Mouse (Mus musculus): ENCODE results near the gene Setdb1. TPM values are rescaled to one million over a fixed set of nuclear protein-coding genes. Genes with fewer than 3 reads are reported as not detected.
"Not testable (repeated sequence)": the region's sequence is repeated elsewhere in the genome, so short reads cannot be mapped to it uniquely, and the experiment has no call there.

Setdb1 gene
- polyA plus RNA-seq, 1 experiment from 2014 or later: 49.8 TPM

DNA sequence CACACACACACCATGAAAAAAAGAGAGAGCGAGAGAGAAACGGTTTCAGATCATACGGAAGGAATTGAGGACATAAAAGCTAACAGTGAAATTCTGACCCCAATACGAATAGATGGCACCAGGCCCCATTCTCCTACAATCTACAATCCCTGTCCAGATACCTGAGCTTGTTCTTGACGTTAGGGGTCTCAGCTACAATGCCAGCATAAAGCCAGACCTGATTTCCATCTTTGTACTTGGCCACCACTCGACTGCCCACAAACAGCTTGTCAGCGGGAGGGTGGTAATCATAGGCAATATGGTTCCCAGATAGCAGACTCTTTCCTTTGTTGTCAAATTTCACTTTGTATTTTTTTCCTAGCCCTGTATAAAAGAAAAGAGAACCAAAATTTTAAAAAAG lies 10.5 kb downstream of the Setdb1 start:
- Histone ChIP-seq H3K9me3 (peaks cover 5% of the 10 kb centered on the region; the same call in 1 of the 2 replicates), H3K4me2 (no peak overlapping the region), H3K27ac (no peak overlapping the region), H3K4me1 (no peaks in the 10 kb centered on the region), H3K9ac (no peak overlapping the region), H3K36me3 (peaks cover 84% of the 10 kb centered on the region), H3K27me3 (no peaks in the 10 kb centered on the region), H3K4me3 (no peak overlapping the region)
- WGBS: 91% methylated on average over 7 of the region's 7 CpGs
- no peak for ATAC-seq (ENCODE audit: insufficient number of reproducible peaks, insufficient read depth, low FRiP score, low TSS enrichment, low read depth)

GRCm38 (mm10) chr3:95343356-95344000 lies 13.5 kb downstream of the Setdb1 start:
- not testable (repeated sequence) for ATAC-seq (ENCODE audit: insufficient number of reproducible peaks, insufficient read depth, low FRiP score, low TSS enrichment, low read depth); H3K4me2 ChIP-seq; H3K4me3 ChIP-seq; H3K4me1 ChIP-seq; H3K9ac ChIP-seq; H3K27ac ChIP-seq; H3K9me3 ChIP-seq; H3K27me3 ChIP-seq
- peaks cover 91% of the 10 kb centered on the region for H3K36me3 ChIP-seq
- 93% methylated on average over 9 of the region's 9 CpGs for WGBS

GRCm38 (mm10) chr3:95338251-95338650 lies 18.8 kb downstream of the Setdb1 start:
- Histone ChIP-seq H3K4me3 (no peak overlapping the region), H3K4me1 (no peaks in the 10 kb centered on the region), H3K27me3 (no peaks in the 10 kb centered on the region), H3K9me3 (no peaks in the 10 kb centered on the region), H3K36me3 (peaks cover 97% of the 10 kb centered on the region), H3K27ac (no peak overlapping the region), H3K9ac (no peak overlapping the region), H3K4me2 (no peak overlapping the region)
- 94% methylated on average over 4 of the region's 4 CpGs for WGBS
- no peak for ATAC-seq (ENCODE audit: insufficient number of reproducible peaks, insufficient read depth, low FRiP score, low TSS enrichment, low read depth)

DNA sequence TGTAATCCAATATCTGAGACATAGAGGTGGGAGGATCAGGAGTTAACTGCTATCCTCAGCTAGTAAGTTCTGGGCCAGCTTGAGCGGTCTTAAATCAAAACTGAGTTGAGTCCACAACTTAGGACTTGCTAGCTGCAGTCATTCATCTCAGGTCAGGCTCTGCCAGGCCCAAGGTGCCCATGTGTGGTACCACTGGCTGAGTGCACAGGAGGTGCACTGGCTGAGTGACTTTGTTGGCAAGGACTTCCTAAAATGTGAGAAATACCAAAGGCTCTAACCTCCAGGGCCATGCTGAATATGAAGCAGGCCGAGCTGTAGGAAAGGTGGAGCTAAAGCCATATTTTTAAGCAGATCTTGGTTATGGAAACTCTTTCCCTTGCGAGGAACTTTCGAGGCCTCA lies 19.7 kb downstream of the Setdb1 start:
- peaks cover 97% of the 10 kb centered on the region for H3K36me3 ChIP-seq
- no peaks in the 10 kb centered on the region for H3K27me3 ChIP-seq

GRCm38 (mm10) chr3:95331528-95331927 lies 25.5 kb downstream of the Setdb1 start:
- no peaks in the 10 kb centered on the region for H3K27me3 ChIP-seq
- no peaks in the 10 kb centered on the region for H3K4me1 ChIP-seq
- no peaks in the 10 kb centered on the region for H3K9me3 ChIP-seq
- 87% methylated on average over 1 of the region's 1 CpGs for WGBS
- peaks cover 92% of the 10 kb centered on the region for H3K36me3 ChIP-seq
- no peak for ATAC-seq (ENCODE audit: insufficient number of reproducible peaks, insufficient read depth, low FRiP score, low TSS enrichment, low read depth)
- no peak overlapping the region for H3K27ac ChIP-seq
- no peak overlapping the region for H3K4me3 ChIP-seq
- H3K9ac ChIP-seq: no peak overlapping the region
- H3K4me2 ChIP-seq: no peak overlapping the region

More for the DNA sequence above, 19.7 kb downstream of the Setdb1 start:
- Histone ChIP-seq H3K4me1 (no peaks in the 10 kb centered on the region), H3K9me3 (no peaks in the 10 kb centered on the region), H3K27ac (no peak overlapping the region), H3K9ac (no peak overlapping the region), H3K4me3 (no peak overlapping the region), H3K4me2 (no peak overlapping the region)
- no peak for ATAC-seq (ENCODE audit: insufficient number of reproducible peaks, insufficient read depth, low FRiP score, low TSS enrichment, low read depth)
- WGBS: 94% methylated on average over 4 of the region's 4 CpGs

DNA sequence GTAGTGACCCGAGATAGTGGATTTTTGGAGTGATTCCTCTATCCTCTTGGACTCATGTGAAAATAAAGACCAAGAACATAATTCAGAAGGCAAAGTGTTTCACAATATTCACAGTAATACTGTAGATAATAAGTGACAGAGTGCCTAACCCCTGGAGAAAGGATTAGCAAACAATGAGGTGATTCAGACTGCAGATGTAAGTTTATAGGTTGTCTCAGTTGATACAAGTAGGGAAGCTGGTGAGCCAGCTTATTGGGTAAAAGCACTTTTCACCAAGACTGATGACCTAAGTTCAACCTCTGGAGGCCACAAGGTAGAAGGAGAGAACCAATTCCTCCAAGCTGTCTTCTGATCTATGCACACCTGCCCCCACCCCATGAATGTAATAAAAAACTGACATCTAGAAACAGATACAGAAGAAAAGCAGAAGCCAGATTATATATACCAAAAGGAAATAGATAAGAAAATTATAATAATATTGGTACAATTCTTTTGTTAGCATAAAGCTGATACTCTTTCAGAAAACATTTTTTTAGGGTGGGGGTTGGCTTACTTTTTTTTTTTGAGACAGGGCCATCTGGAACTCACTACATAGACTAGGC lies 28.1 kb downstream of the Setdb1 start:
- H3K36me3 ChIP-seq: peaks cover 93% of the 10 kb centered on the region
- no peaks in the 10 kb centered on the region for H3K9me3 ChIP-seq
- H3K4me3 ChIP-seq: no peak overlapping the region
- H3K27ac ChIP-seq: no peak overlapping the region
- H3K27me3 ChIP-seq: no peaks in the 10 kb centered on the region
- no peaks in the 10 kb centered on the region for H3K4me1 ChIP-seq
- whole genome bisulfite sequencing: 86% methylated on average over 1 of the region's 1 CpGs
- H3K4me2 ChIP-seq: no peak overlapping the region
- no peak overlapping the region for H3K9ac ChIP-seq
- no peak for ATAC-seq (ENCODE audit: insufficient number of reproducible peaks, insufficient read depth, low FRiP score, low TSS enrichment, low read depth)

DNA sequence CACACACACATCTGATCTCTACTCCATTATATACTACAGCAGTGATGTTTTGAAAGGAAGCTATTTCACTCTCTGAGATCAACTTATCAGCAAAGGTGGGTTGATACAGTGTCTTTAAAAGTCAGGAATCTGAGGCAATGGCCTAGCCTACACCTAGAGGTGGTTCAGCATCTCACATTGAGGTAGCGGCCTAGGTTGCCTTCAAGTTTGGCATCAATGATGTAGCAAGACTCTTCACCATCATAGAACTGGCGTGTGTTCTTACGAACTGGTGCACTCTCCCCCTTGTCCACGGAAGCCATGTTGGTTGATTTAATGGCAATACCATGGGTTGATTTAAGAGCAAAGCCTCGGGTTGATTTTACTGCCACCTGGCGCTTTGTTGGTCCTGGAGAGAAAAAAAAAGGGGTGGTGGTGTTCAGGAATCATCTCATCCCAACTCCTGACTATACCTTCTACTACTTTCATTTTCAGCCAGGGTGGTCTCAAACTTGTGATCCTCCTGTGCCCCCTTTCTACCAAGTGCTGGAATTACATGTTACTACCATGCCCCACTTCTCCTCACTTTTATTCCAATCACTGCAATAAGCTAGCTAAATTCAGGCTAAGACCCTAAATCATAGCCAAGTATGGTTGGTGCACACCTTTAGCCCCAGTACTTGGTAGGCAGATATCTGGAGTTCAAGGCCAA lies 32.4 kb downstream of the Setdb1 start:
- no peak overlapping the region for H3K27ac ChIP-seq
- no peaks in the 10 kb centered on the region for H3K27me3 ChIP-seq
- H3K9me3 ChIP-seq: no peaks in the 10 kb centered on the region
- 93% methylated on average over 6 of the region's 6 CpGs for whole genome bisulfite sequencing
- no peak overlapping the region for H3K9ac ChIP-seq
- H3K4me2 ChIP-seq: no peak overlapping the region
- ATAC-seq (ENCODE audit: insufficient number of reproducible peaks, insufficient read depth, low FRiP score, low TSS enrichment, low read depth): no peak
- peaks cover 97% of the 10 kb centered on the region for H3K36me3 ChIP-seq
- no peaks in the 10 kb centered on the region for H3K4me1 ChIP-seq
- H3K4me3 ChIP-seq: no peak overlapping the region

- no peaks in the 10 kb centered on the region for H3K27me3 ChIP-seq
- H3K4me2 ChIP-seq: no peak overlapping the region
- no peak for ATAC-seq (ENCODE audit: insufficient number of reproducible peaks, insufficient read depth, low FRiP score, low TSS enrichment, low read depth)
- peaks cover 91% of the 10 kb centered on the region for H3K36me3 ChIP-seq
- WGBS: 86% methylated on average over 3 of the region's 3 CpGs
- H3K4me3 ChIP-seq: no peak overlapping the region
- no peak overlapping the region for H3K27ac ChIP-seq
- H3K4me1 ChIP-seq: peaks cover 7% of the 10 kb centered on the region
- no peaks in the 10 kb centered on the region for H3K9me3 ChIP-seq
- H3K9ac ChIP-seq: no peak overlapping the region
Observed at GRCm38 (mm10) chr3:95323429-95323828, 33.6 kb downstream of the Setdb1 start.

DNA sequence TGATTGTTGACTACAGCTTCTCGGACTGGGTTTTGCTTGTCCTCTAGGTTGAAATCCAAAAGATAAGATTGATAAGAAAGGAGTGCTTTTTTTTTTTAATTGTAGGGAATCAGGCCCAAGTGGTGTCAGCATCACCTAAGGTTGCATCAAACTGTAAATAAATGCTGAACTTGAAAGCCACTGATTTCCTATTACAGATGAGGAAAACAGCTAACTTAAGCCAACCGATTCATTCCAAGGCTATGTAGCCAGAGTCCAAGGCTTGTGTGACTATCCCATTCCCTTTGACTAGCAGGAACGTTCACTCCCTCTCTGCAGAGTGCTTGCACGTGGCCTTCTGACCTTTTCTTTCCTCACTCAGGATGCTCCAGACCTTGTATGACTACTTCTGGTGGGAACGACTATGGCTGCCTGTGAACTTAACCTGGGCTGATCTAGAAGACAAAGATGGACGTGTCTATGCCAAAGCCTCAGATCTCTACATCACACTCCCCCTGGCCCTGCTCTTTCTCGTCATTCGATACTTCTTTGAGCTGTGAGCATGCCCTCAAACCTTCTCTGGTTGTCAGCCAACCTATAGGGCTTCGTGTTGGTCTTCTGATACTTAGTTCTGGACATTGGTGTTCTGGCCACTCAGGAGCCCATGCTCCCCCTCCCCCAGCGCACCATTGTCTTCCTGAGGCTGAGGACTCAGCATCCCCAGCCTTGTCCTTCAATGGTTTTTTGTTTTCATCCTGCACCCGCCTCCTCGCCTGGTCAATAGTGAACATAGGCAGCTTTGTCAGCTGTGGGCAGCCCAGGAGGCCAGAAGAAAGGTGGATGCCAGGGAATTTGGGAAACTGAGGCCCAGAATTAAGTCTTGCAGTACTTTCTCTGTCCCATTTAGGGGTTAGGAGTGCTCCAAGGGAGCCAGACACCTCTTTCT lies 37.0 kb downstream of the Setdb1 start:
- no peak overlapping the region for H3K9ac ChIP-seq
- WGBS: 71% methylated on average over 12 of the region's 12 CpGs

GRCm38 (mm10) chr3:95319110-95319509 lies 37.9 kb downstream of the Setdb1 start:
- H3K9ac ChIP-seq: no peak overlapping the region; the same call in 1 of the 2 replicates
- no peak overlapping the region for H3K4me3 ChIP-seq
- H3K4me2 ChIP-seq: no peak overlapping the region
- peaks cover 50% of the 10 kb centered on the region for H3K36me3 ChIP-seq
- H3K27me3 ChIP-seq: no peaks in the 10 kb centered on the region
- no peaks in the 10 kb centered on the region for H3K9me3 ChIP-seq
- peaks cover 32% of the 10 kb centered on the region for H3K4me1 ChIP-seq
- no peak for ATAC-seq (ENCODE audit: insufficient number of reproducible peaks, insufficient read depth, low FRiP score, low TSS enrichment, low read depth)
- 55% methylated on average over 2 of the region's 2 CpGs for WGBS
- H3K27ac ChIP-seq: no peak overlapping the region

More for the DNA sequence above, 37.0 kb downstream of the Setdb1 start:
- H3K4me2 ChIP-seq: no peak overlapping the region
- H3K9me3 ChIP-seq: no peaks in the 10 kb centered on the region
- H3K27ac ChIP-seq: no peak overlapping the region
- peaks cover 27% of the 10 kb centered on the region for H3K4me1 ChIP-seq
- H3K36me3 ChIP-seq: peaks cover 59% of the 10 kb centered on the region
- no peaks in the 10 kb centered on the region for H3K27me3 ChIP-seq
- ATAC-seq (ENCODE audit: insufficient number of reproducible peaks, insufficient read depth, low FRiP score, low TSS enrichment, low read depth): no peak
- H3K4me3 ChIP-seq: no peak overlapping the region

GRCm38 (mm10) chr3:95318548-95318947 lies 38.5 kb downstream of the Setdb1 start:
- ATAC-seq (ENCODE audit: insufficient number of reproducible peaks, insufficient read depth, low FRiP score, low TSS enrichment, low read depth): no peak
- no peak overlapping the region for H3K27ac ChIP-seq
- WGBS: 48% methylated on average over 6 of the region's 6 CpGs
- no peak overlapping the region for H3K4me3 ChIP-seq
- peaks cover 32% of the 10 kb centered on the region for H3K4me1 ChIP-seq
- H3K27me3 ChIP-seq: no peaks in the 10 kb centered on the region
- H3K9me3 ChIP-seq: no peaks in the 10 kb centered on the region
- peaks cover 44% of the 10 kb centered on the region for H3K36me3 ChIP-seq
- no peak overlapping the region for H3K4me2 ChIP-seq
- no peak overlapping the region; the same call in 1 of the 2 replicates for H3K9ac ChIP-seq
